Mouse (Mus musculus): ENCODE results near the gene Dnm1. TPM values are rescaled to one million over a fixed set of nuclear protein-coding genes. Genes with fewer than 3 reads are reported as not detected.

Gene Dnm1
- polyA plus RNA-seq, 1 experiment from 2014 or later: 86.9 TPM

Small RNAs within 50 kb of the gene (microRNA-seq; reads per million reads assigned to microRNA genes)
- gene Gm23363 (not detected), gene Mir199b (115 reads per million, percentile 56 among the genes with 10 or more reads in this experiment)

Other genes with a start within 250 kb of the Dnm1 start
- gene Prrc2b, start 202.3 kb downstream of the Dnm1 start, polyA plus RNA-seq (2015; fragmentation: Nextera tagmentation; extraction: Ambion mirVana): 56.6 and 59.9 TPM in 2 replicates
- gene Pomt1, start 116.7 kb downstream of the Dnm1 start, polyA plus RNA-seq (2015; fragmentation: Nextera tagmentation; extraction: Ambion mirVana): 30.7 and 30.9 TPM in 2 replicates
- gene Uck1, start 93.2 kb downstream of the Dnm1 start, polyA plus RNA-seq (2015; fragmentation: Nextera tagmentation; extraction: Ambion mirVana): 88.6 and 95.8 TPM in 2 replicates
- 27.5 and 31.3 TPM in 2 replicates for gene Golga2, start 66.0 kb downstream of the Dnm1 start, polyA plus RNA-seq (2015; fragmentation: Nextera tagmentation; extraction: Ambion mirVana)
- gene Swi5, start 65.3 kb downstream of the Dnm1 start, polyA plus RNA-seq (2015; fragmentation: Nextera tagmentation; extraction: Ambion mirVana): 421 and 448 TPM in 2 replicates
- gene Ciz1, start 1.0 kb downstream of the Dnm1 start, polyA plus RNA-seq (2015; fragmentation: Nextera tagmentation; extraction: Ambion mirVana): 43.8 and 44.8 TPM in 2 replicates
- gene 1110008P14Rik, start 28.6 kb upstream of the Dnm1 start, polyA plus RNA-seq (2015; fragmentation: Nextera tagmentation; extraction: Ambion mirVana): 163 and 195 TPM in 2 replicates
- 0.95 and 1.1 TPM in 2 replicates for gene Lcn2, start 34.9 kb upstream of the Dnm1 start, polyA plus RNA-seq (2015; fragmentation: Nextera tagmentation; extraction: Ambion mirVana)
- gene Ptges2, start 42.6 kb upstream of the Dnm1 start, polyA plus RNA-seq (2015; fragmentation: Nextera tagmentation; extraction: Ambion mirVana): 47.3 and 52.1 TPM in 2 replicates
- 4.4 and 5.3 TPM in 2 replicates for gene Naif1, start 97.1 kb upstream of the Dnm1 start, polyA plus RNA-seq (2015; fragmentation: Nextera tagmentation; extraction: Ambion mirVana)
- 51.4 and 58.8 TPM in 2 replicates for gene Slc25a25, start 98.1 kb upstream of the Dnm1 start, polyA plus RNA-seq (2015; fragmentation: Nextera tagmentation; extraction: Ambion mirVana)
- gene Fam102a, start 182.0 kb upstream of the Dnm1 start, polyA plus RNA-seq (2015; fragmentation: Nextera tagmentation; extraction: Ambion mirVana): 6.7 and 7.0 TPM in 2 replicates
- gene Dpm2, start 217.5 kb upstream of the Dnm1 start, polyA plus RNA-seq (2015; fragmentation: Nextera tagmentation; extraction: Ambion mirVana): 141 and 147 TPM in 2 replicates
- 16.3 and 17.8 TPM in 2 replicates for gene Pip5kl1, start 221.5 kb upstream of the Dnm1 start, polyA plus RNA-seq (2015; fragmentation: Nextera tagmentation; extraction: Ambion mirVana)
- 0.59 and 0.99 TPM in 2 replicates for gene 9430097D07Rik, start 222.3 kb upstream of the Dnm1 start, polyA plus RNA-seq (2015; fragmentation: Nextera tagmentation; extraction: Ambion mirVana)
- gene St6galnac4, start 233.8 kb upstream of the Dnm1 start, polyA plus RNA-seq (2015; fragmentation: Nextera tagmentation; extraction: Ambion mirVana): 43.9 and 44.6 TPM in 2 replicates
- gene St6galnac6, start 246.4 kb upstream of the Dnm1 start, polyA plus RNA-seq (2015; fragmentation: Nextera tagmentation; extraction: Ambion mirVana): 13.5 and 14.4 TPM in 2 replicates